Mouse (Mus musculus): ENCODE data around the gene Irf2.

DNA sequence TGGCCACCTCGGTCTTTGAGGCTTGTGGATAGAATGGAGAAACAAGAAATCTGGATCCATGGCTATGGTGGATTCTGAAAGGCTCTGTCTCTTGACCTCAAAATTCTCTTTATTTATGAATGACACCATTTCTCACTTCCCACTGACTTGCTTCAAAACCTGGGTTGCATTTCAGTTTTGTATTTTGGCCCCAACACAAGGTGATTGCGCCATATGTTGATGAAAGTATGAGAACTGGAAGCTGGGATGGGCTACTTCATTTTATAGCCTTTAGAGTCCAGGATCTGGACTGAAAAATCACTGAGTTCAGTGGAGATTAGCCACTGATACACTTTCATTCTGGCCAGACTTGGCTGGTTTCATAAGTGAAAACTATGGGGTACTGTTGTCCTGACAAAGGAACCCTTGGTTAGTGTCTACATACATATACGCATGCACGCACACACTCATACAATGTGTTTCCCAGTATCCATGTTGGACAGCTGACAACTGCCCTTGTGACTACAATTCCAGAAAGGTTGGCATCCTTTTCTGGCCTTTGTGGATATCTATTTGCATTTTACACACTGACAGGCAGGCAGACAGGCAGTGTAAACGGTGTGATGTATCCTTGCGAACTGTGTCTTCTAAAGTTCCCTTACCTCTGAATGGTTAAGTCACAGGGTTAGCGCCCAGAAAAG, 89.3 kb downstream of the Irf2 start:
- TF ChIP-seq ZC3H11A (IDR thresholded peaks at IDR 0.05; ENCODE audit: borderline replicate concordance, low read depth, low read length) = no peak
- TF ChIP-seq ZNF384 (IDR thresholded peaks at IDR 0.05; ENCODE audit: low read depth, low read length) = no peak
- TF ChIP-seq HCFC1 (IDR thresholded peaks at IDR 0.05; ENCODE audit: borderline replicate concordance, insufficient read depth, low read length) = no peak
